Mouse (Mus musculus) heart, adult 2 months (tissue): ENCODE measurements at regions not wholly inside any gene's neighbourhood (a gene's known extent, or its start where the extent isn't known, plus 50 kb on each side); places are given as distances from the start of the nearest gene placed in this dataset.
A peak's percentile ranks its signal among the peaks of the same experiment; 100 is the strongest.
"Not testable (repeated sequence)": the region's sequence is repeated elsewhere in the genome, so short reads cannot be mapped to it uniquely, and the experiment has no call there.

ENCODE experiments used
- DNase-seq, 2 experiments: peaks; one replicate each; pipeline ENCODE4 v3.0.0; 2021
- H3K27ac ChIP-seq: fragments of 200-600 bp; 2 replicates; pipeline ENCODE4 v1.8.1; 2022
- H3K27me3 ChIP-seq: fragments of 200-500 bp; 2 replicates; pipeline ENCODE4 v1.6.1; 2012; ENCODE audit warnings: mild to moderate bottlenecking, low read length, inconsistent platforms, mixed read lengths; ENCODE audit not compliant: control insufficient read depth, insufficient read depth
- H3K36me3 ChIP-seq: fragments of 200-500 bp; 2 replicates; pipeline ENCODE4 v1.6.1; 2012; ENCODE audit warnings: low read length, inconsistent platforms; ENCODE audit not compliant: control insufficient read depth, insufficient read depth
- H3K4me1 ChIP-seq: fragments of 200-500 bp; 2 replicates; pipeline ENCODE4 v1.6.1; 2011; ENCODE audit warnings: low read length; ENCODE audit not compliant: control insufficient read depth, insufficient read depth
- H3K4me3 ChIP-seq: fragments of 200-600 bp; 2 replicates; pipeline ENCODE4 v1.8.1; 2022
- H3K79me2 ChIP-seq: fragments of 200-500 bp; replicated peaks from 2 replicates; pipeline ENCODE4 v1.6.1; 2012; ENCODE audit warnings: mild to moderate bottlenecking, inconsistent platforms, low read length, moderate library complexity, mixed read lengths; ENCODE audit not compliant: control insufficient read depth, insufficient read depth
- H3K9ac ChIP-seq: fragments of 200-500 bp; 2 replicates; pipeline ENCODE4 v1.6.1; 2012; ENCODE audit warnings: low read depth, mild to moderate bottlenecking, control low read depth, inconsistent platforms, low read length, mixed read lengths
- CTCF ChIP-seq: fragments of 200-600 bp; IDR thresholded peaks from 2 replicates; pipeline ENCODE4 v1.8.1; 2022; ENCODE audit warnings: antibody characterized with exemption, mild to moderate bottlenecking, moderate library complexity
- EP300 ChIP-seq: fragments of 200-500 bp; IDR thresholded peaks from 2 replicates; pipeline ENCODE4 v1.6.1; 2011; ENCODE audit warnings: low read depth, low read length, control low read depth; ENCODE audit not compliant: insufficient read depth
- POLR2A ChIP-seq: fragments of 200-500 bp; IDR thresholded peaks from 2 replicates; pipeline ENCODE4 v1.6.1; 2011; ENCODE audit warnings: mild to moderate bottlenecking, low read depth, low read length, control low read depth; ENCODE audit not compliant: insufficient read depth
- WGBS: fragments of 180-500 bp; shearing (Covaris S2); methylation state at CpG from one replicate; pipeline ENCODE4 v1.1.7; 2018; 5-methylcytosine and 5-hydroxymethylcytosine counted together
- intact Hi-C: fragments of 180-260 bp; cut with DNase I; formaldehyde crosslinking; loops from one replicate; pipeline ENCODE4 v1.15.1; 2025

GRCm38 (mm10) chr11:12589757-12590373 lies 125.1 kb upstream of the Cobl start:
- intact Hi-C loops = no loop called here
- H3K79me2 ChIP-seq = no peaks in the 10 kb centered on the region
- H3K4me3 ChIP-seq = no peak overlapping the region
- H3K36me3 ChIP-seq = no peaks in the 10 kb centered on the region
- H3K27me3 ChIP-seq = no peaks in the 10 kb centered on the region
- no peak overlapping the region for H3K9ac ChIP-seq
- H3K27ac ChIP-seq = no peak overlapping the region
- DNase-seq = no peak
- no peaks in the 10 kb centered on the region for H3K4me1 ChIP-seq
- 65% methylated on average over 7 of the region's 7 CpGs for WGBS
- no peak for TF ChIP-seq CTCF
- no peak for TF ChIP-seq POLR2A
- no peak for TF ChIP-seq EP300

GRCm38 (mm10) chr11:12584851-12585680 lies 120.3 kb upstream of the Cobl start:
- intact Hi-C loops, DNase-seq, H3K27me3 ChIP-seq, H3K4me3 ChIP-seq, H3K4me1 ChIP-seq, H3K79me2 ChIP-seq, H3K36me3 ChIP-seq, H3K9ac ChIP-seq, H3K27ac ChIP-seq: not testable (repeated sequence)
- 56% methylated on average over 2 of the region's 2 CpGs for WGBS

- 41% methylated on average over 14 of the region's 14 CpGs for WGBS
- DNase-seq = peak in 1 of 2 experiments; percentile 16
Observed at GRCm38 (mm10) chr11:12578999-12579576, 114.3 kb upstream of the Cobl start.

GRCm38 (mm10) chr11:12559663-12560062 lies 94.9 kb upstream of the Cobl start:
- intact Hi-C loops = loop anchor here (5.0 kb wide), 2 partner anchors 187 to 737 kb away; no protein-coding TSS in a partner anchor
- TF ChIP-seq EP300 (no peak), CTCF (no peak), POLR2A (no peak)
- Histone ChIP-seq H3K4me3 (no peak overlapping the region), H3K27me3 (no peaks in the 10 kb centered on the region), H3K27ac (no peak overlapping the region), H3K79me2 (no peaks in the 10 kb centered on the region), H3K9ac (no peak overlapping the region), H3K36me3 (no peaks in the 10 kb centered on the region), H3K4me1 (no peaks in the 10 kb centered on the region)
- 65% methylated on average over 5 of the region's 5 CpGs for WGBS
- DNase-seq = no peak

More at GRCm38 (mm10) chr11:12578999-12579576, 114.3 kb upstream of the Cobl start:
- Histone ChIP-seq H3K4me1 (no peaks in the 10 kb centered on the region), H3K36me3 (no peaks in the 10 kb centered on the region), H3K9ac (no peak overlapping the region), H3K4me3 (no peak overlapping the region), H3K27ac (no peak overlapping the region), H3K79me2 (no peaks in the 10 kb centered on the region), H3K27me3 (no peaks in the 10 kb centered on the region)
- TF ChIP-seq CTCF = peak; percentile 53
- no peak for TF ChIP-seq POLR2A
- intact Hi-C loops = no loop called here

GRCm38 (mm10) chr11:12558995-12559633 lies 94.4 kb upstream of the Cobl start:
- Histone ChIP-seq H3K9ac (no peak overlapping the region), H3K4me3 (no peak overlapping the region), H3K27me3 (no peaks in the 10 kb centered on the region), H3K79me2 (no peaks in the 10 kb centered on the region), H3K4me1 (no peaks in the 10 kb centered on the region), H3K27ac (no peak overlapping the region), H3K36me3 (no peaks in the 10 kb centered on the region)
- intact Hi-C loops = loop anchor here (5.0 kb wide), 2 partner anchors 187 to 737 kb away; no protein-coding TSS in a partner anchor
- TF ChIP-seq CTCF (peak; percentile 84), EP300 (no peak)
- 17% methylated on average over 1 of the region's 1 CpGs for WGBS
- no peak for DNase-seq
